In genomic region chr7:73654193-73654871, GRCm38 (mm10) we compare ENCODE assay signal across 8 mouse cellular contexts.
DNase-seq lines count a peak whose midpoint lies in the region; ATAC-seq and TF ChIP-seq lines count a peak whose summit lies in the region.

No protein-coding gene starts in this region.

- intact Hi-C loops in heart, postnatal 25 days (cut with DNase I): loop anchor here (2.0 to 10.0 kb wide), 3 partner anchors 94 to 700 kb away; no protein-coding TSS in a partner anchor

- H3K27ac ChIP-seq in heart, embryonic 12.5 days (ENCODE audit: poor library complexity, severe bottlenecking): no peak overlapping the region
- no peak overlapping the region for H3K27ac ChIP-seq in kidney, postnatal 0 days
- H3K27ac ChIP-seq in stomach, embryonic 16.5 days (ENCODE audit: low read length): no peak overlapping the region

- DNase-seq in heart, adult 11 months: peak; percentile 89
- no peak for DNase-seq in heart, postnatal 25 days (ENCODE audit: low spot score)
- DNase-seq in MEL-GATA-1-ER (ENCODE audit: extremely low read depth, low read depth): peak; percentile 36
- DNase-seq in cerebellum, postnatal 14 days: peak; percentile 61 to 74
- peak; percentile 89 for DNase-seq in kidney, postnatal 0 days (ENCODE audit: low spot score)

- H3K4me1 ChIP-seq in heart, embryonic 12.5 days (replicated peaks): 0 out of 2 replicates have a peak, but pooled peaks cover 3% of the 10 kb centered on the region
- no peaks in the 10 kb centered on the region for H3K4me1 ChIP-seq in kidney, postnatal 0 days (replicated peaks; ENCODE audit: insufficient read depth, low read length)
- no peaks in the 10 kb centered on the region for H3K4me1 ChIP-seq in stomach, embryonic 16.5 days (ENCODE audit: control insufficient read depth, insufficient read depth, low read length)

- 33% methylated on average over 12 of the region's 12 CpGs for WGBS in heart, embryonic 12.5 days
- WGBS in kidney, postnatal 0 days: 37% methylated on average over 12 of the region's 12 CpGs
- WGBS in stomach, embryonic 16.5 days: 28% methylated on average over 12 of the region's 12 CpGs

- H3K4me2 ChIP-seq in heart, embryonic 12.5 days: no peak overlapping the region
- no peak overlapping the region for H3K4me2 ChIP-seq in kidney, postnatal 0 days (ENCODE audit: low read length)
- 0 out of 2 replicates have a peak overlapping the region, but pooled peaks have one; percentile 25 for H3K4me2 ChIP-seq in stomach, embryonic 16.5 days (ENCODE audit: low read depth, low read length)

- TF ChIP-seq CTCF in kidney, postnatal 0 days (IDR thresholded peaks at IDR 0.05; ENCODE audit: low read depth): peak; percentile 88

- H3K4me3 ChIP-seq in heart, embryonic 12.5 days: no peak overlapping the region
- H3K4me3 ChIP-seq in kidney, postnatal 0 days (replicated peaks; ENCODE audit: low read depth, low read length): no peak overlapping the region
- no peak overlapping the region for H3K4me3 ChIP-seq in stomach, embryonic 16.5 days (replicated peaks; ENCODE audit: low read length)

- H3K36me3 ChIP-seq in heart, embryonic 12.5 days: no peaks in the 10 kb centered on the region
- no peaks in the 10 kb centered on the region for H3K36me3 ChIP-seq in kidney, postnatal 0 days (ENCODE audit: insufficient read depth, low read length)
- no peaks in the 10 kb centered on the region for H3K36me3 ChIP-seq in stomach, embryonic 16.5 days (ENCODE audit: control insufficient read depth, insufficient read depth, low read length)

- H3K9me3 ChIP-seq in heart, embryonic 12.5 days (replicated peaks): 0 out of 2 replicates have a peak, but pooled peaks cover 3% of the 10 kb centered on the region
- no peaks in the 10 kb centered on the region for H3K9me3 ChIP-seq in kidney, postnatal 0 days (replicated peaks; ENCODE audit: low read length)
- H3K9me3 ChIP-seq in stomach, embryonic 16.5 days (replicated peaks; ENCODE audit: control insufficient read depth, low read length): no peaks in the 10 kb centered on the region

- H3K9ac ChIP-seq in heart, embryonic 12.5 days: no peak overlapping the region
- no peak overlapping the region for H3K9ac ChIP-seq in kidney, postnatal 0 days (ENCODE audit: low read depth, low read length)
- H3K9ac ChIP-seq in stomach, embryonic 16.5 days (ENCODE audit: low read length): peak overlapping the region; percentile 40; the same call in 1 of the 2 replicates

- peaks cover 8% of the 10 kb centered on the region for H3K27me3 ChIP-seq in heart, embryonic 12.5 days (replicated peaks)
- 0 out of 2 replicates have a peak, but pooled peaks cover 5% of the 10 kb centered on the region for H3K27me3 ChIP-seq in kidney, postnatal 0 days (ENCODE audit: insufficient read depth, low read length)
- H3K27me3 ChIP-seq in stomach, embryonic 16.5 days (ENCODE audit: control insufficient read depth, insufficient read depth, low read length): no peaks in the 10 kb centered on the region

- 0 out of 2 replicates have a peak, but pooled peaks have one; percentile 35 for ATAC-seq in heart, embryonic 12.5 days (ENCODE audit: insufficient number of reproducible peaks, low FRiP score)
- no peak for ATAC-seq in kidney, postnatal 0 days (replicated peaks; ENCODE audit: low FRiP score, low read depth)
- ATAC-seq in megakaryocyte progenitor cell, adult 5-6 weeks (replicated peaks; ENCODE audit: poor library complexity): peak; percentile 85
- ATAC-seq in stomach, embryonic 16.5 days (ENCODE audit: insufficient read depth, low FRiP score): peak; percentile 53; the same call in 1 of the 2 replicates
